Mouse (Mus musculus): Measurements from ENCODE around the gene Ino80. TPM values are rescaled to one million over a fixed set of nuclear protein-coding genes. Genes with fewer than 3 reads are reported as not detected.

Ino80 gene
- total RNA-seq, 2 experiments from 2014 or later = 10.0 to 12.0 TPM

DNA sequence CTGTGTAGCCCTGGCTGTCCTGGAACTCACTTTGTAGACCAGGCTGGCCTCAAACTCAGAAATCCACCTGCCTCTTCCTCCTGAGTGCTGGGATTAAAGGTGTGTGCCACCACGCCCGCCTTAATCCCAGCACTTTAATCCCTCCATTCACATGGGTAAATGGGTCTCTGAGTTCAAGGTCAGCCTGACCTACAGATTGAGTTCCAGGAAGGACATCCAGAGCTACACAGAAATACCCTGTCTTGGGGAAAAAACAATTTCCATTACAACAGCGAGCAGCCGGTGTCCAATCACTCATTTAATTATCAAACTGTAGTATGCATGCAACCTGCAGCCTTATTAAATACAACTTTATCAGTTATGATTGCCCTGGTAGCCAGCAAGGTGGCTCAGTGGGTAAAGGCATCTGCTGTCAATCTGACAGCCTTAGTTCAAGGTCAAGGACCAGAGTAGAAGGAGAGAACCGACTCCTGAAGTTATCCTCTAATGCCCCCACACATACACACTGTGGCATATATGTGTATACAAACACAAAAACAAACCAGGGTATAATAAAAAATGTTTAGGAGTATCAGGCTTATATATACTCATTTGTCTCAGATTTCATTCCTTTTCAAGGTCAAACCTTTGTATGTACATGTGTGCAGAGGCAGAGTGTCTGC lies 14.2 kb downstream of the Ino80 start:
- no peak for DNase-seq
- intact Hi-C loops (cut with DNase I) = no loop called here

DNA sequence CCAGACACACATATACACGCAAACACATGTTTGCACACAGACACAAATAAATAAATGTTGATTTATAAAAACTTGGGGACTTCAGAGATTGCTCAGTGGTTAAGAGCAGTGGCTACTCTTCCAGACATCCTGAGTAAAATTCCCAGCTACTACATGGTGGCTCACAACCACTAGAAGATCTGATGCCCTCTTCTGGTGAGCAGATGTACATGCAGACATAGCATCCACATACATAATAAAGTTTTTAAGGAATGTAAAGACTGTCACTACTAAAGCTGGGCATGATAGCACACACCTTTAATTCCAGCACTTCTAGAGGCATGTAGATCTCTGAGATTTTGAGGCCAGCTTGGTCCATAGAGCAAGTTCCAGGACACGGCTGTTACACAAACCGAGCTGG lies 16.5 kb downstream of the Ino80 start:
- intact Hi-C loops (cut with DNase I) = no loop called here
- DNase-seq = no peak

DNA sequence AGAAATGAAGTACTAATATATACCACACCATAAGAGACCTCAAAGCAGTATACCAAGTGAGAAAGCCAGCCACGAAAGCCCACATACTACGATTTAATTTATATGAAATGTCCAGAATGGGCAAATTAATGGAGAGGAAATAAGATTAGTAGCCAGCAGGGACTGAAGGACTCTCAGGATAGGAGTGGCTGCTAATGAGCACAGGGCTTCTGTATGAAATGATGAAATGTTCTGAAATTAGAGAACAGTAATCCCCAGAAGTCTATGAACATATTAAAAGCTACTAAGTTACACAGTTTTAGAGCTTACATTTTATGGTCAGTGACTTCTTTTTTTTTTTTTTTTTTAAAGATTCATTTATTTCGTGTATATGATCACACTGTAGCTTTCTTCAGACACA lies 22.9 kb downstream of the Ino80 start:
- no peak for DNase-seq
- intact Hi-C loops (cut with DNase I) = no loop called here

DNA sequence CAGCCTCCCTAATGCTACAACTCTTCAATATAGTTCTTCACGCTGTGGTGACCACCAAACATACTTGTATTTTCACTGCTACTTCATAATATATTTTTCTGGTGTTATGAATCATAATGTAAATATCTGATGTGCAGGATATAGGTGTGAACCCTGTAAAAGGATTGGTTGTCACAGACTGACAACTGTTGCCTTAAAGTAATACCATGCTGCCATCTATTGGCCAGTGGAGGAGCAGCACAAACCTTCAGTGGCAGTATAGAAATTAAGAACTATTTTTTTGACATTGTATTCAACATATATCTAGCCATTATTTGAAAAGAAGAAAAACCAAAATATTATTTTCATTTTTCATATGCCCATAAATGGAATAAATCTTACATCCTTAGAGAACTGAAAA lies 40.5 kb downstream of the Ino80 start:
- no peak for DNase-seq
- intact Hi-C loops (cut with DNase I) = no loop called here

DNA sequence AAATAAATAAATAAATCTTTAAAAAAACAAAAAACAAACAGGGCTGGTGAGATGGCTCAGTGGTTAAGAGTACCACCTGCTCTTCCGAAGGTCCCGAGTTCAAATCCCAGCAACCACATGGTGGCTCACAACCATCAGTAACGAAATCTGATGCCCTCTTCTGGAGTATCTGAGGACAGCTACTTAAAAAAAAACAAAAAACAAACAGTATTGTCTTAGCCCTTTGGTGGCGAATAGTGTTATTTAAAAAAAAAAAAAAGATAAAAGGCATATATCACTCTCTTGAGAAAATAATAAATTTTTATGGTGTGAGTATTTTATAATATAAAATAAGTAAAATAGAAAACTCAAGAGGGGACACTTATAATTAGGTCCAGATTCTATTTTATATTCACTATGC lies 41.0 kb downstream of the Ino80 start:
- DNase-seq = no peak
- intact Hi-C loops (cut with DNase I) = no loop called here

DNA sequence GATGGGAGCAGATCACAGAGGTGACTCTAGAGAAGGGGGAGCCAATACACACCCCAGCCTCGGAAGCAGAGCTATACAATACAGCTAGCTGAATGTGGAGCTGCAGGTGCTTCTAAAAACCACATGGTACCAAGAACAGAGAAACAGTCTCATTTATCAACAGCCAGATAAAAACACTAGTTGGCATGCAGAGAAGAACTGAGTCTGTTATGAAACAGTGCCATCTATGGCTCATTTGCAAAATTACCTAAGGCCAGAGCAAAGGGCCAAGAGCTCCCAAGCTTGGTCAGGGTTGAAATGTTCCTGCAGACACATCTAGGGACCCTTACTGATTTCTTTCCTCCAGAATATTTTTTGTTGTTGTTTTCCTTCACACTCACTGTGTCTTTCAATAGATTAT lies 63.7 kb downstream of the Ino80 start:
- intact Hi-C loops (cut with DNase I) = loop anchor here (2.0 kb wide), 2 partner anchors 75 to 113 kb away; no protein-coding TSS in a partner anchor
- no peak for DNase-seq

DNA sequence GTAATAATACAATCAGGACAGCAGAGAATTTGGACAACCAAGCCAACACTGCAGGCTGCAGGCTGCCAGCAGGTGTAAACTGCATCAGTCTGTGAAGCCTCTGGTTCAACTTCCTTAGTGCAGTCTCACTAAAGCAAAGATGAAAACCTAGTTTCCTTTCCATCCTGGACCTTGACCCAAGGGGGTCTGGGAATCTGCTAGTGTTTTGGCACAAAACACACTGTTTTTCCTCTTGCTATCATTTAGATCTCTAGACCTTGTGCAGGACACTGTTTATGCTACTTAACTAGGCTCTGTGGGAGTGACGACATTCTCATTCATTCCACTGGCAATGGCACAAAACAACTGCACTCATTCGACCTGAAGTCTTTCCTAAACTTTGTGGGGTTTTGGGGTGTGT lies 65.8 kb downstream of the Ino80 start:
- intact Hi-C loops (cut with DNase I) = loop anchor here (2.0 kb wide), 2 partner anchors 73 to 111 kb away; no protein-coding TSS in a partner anchor
- DNase-seq = no peak

DNA sequence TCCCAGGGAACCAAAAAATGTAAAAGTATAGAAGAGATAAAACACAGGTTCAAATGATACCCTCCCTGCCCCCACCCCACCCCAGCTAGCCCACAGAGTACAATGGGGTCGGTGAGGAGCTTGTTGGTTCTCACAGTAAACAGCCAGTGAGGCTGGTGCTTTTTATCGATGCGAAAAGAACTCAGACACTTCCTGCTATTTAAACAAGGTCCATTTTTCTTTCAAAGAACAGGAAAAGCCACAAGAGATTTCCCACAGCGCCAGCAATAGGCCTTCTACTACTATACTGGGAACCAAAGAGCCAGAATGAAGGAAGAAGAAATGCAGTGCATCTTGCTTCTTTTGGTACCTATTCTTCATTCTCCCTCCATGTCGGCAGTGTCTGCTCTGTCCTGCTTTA lies 66.5 kb downstream of the Ino80 start:
- no peak for DNase-seq
- intact Hi-C loops (cut with DNase I) = no loop called here

DNA sequence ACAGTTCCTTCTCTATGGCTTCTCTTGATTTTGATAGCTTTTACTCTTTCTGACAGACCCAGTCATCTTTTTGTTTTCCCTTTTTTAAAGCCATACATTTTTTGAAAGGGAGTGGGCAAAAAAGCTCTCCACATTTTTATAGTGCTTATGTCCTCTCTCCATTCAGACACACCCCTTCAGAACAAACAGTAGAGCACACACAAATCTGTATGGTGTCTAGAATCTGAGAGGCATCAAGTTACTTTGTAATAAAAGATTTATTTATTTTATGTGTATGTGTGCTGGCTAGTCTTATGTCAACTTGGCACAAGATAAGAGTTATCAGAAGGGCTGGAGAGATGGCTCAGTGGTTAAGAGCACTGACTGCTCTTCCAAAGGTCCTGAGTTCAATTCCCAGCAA lies 68.8 kb downstream of the Ino80 start:
- intact Hi-C loops (cut with DNase I) = no loop called here
- no peak for DNase-seq

DNA sequence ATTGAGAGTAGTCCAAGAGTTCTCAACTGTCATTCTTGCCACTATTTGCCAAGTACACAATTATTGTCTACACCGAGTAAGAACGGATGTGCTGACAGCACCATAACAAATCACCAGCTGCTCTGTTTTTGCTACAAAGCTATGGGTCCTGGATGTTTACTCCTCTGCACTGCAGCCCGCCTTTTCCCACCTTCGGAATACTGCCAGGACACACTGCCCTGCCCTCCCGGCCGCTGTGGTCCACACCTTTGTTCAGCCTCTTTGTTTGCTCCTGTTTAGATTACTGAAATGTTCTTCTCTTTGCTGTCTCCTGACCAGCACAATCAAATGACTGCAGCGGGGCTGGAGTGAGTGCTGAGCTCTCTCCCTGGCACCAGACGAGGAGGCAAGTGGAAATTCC lies 69.2 kb downstream of the Ino80 start:
- DNase-seq = no peak
- intact Hi-C loops (cut with DNase I) = no loop called here

DNA sequence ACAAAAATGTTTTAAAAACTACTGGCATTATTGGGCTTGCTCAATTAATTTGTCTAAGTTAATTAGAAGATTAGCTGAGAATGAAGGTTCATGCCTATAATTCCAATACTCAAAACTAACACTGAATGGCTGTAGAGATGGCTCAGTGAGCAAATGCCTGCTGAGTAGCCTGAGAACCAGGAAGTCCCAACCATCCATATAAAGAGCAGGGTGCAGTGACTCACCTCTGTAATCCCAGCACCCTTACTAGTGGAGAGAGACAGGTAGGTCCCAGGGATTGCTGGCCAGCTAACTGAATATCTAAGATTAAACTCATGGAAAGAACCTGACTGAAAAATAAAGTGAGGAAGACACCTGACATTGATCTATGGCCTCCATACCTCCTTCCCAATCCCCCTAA lies 78.2 kb downstream of the Ino80 start:
- no peak for DNase-seq
- intact Hi-C loops (cut with DNase I) = no loop called here

DNA sequence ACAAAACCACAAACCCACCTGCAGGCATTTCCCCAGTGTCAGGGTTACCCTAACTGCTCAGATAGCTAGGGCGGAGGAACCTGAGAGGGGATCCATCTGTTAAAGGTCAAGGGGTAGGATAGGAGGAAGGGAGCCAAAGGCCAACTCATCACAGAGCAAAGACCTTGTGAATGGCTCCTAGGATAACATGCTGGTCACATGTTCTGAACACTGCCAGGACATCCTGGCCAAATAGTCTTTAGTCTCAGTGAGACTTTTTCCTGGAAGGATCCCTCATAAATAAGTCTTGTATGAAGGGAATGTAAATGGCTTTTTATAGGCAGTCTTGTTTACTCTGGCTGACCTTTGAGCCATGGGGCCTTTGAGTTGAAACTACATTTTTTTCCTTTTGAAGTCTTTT lies 78.8 kb downstream of the Ino80 start:
- DNase-seq = peak in 1 of 2 experiments; percentile 6
- intact Hi-C loops (cut with DNase I) = no loop called here

DNA sequence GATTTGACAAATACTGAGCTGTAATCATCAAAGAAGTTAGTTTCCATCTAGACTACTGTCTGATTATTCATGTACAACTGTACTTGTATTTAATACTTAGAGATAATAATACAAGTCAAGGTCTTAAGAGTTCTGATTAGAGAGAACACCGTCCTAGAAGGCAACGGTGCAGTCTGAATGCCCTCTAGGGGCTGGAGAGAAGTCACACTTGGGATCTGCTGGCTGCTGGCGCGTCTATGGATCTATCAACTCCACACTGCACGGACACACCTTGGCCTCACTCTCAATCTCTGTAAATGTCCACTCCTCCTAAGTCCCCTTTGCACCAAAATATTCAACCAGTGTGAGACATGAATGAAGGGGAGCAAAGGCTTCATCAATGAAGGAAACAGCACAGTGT lies 79.2 kb downstream of the Ino80 start:
- no peak for DNase-seq
- intact Hi-C loops (cut with DNase I) = no loop called here

DNA sequence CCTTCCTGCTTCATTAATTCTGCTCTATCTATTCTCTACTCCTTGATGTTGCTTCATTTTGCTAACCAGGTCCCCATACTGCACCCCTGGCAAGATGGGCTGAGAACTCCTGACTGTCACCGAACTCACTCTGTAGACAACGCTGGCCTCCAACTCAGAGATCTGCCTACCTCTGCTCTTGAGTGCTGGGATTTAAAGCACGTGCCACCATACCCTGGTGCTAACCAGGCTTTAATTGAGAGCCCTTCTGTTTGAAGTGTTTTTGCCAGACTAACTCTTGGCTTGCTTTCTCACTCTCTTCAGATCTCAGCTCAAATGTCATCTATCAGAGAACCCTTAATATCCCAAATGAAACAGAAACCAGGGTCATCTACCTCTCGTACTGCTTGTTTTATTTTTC lies 87.5 kb downstream of the Ino80 start:
- intact Hi-C loops (cut with DNase I) = no loop called here
- DNase-seq = no peak

DNA sequence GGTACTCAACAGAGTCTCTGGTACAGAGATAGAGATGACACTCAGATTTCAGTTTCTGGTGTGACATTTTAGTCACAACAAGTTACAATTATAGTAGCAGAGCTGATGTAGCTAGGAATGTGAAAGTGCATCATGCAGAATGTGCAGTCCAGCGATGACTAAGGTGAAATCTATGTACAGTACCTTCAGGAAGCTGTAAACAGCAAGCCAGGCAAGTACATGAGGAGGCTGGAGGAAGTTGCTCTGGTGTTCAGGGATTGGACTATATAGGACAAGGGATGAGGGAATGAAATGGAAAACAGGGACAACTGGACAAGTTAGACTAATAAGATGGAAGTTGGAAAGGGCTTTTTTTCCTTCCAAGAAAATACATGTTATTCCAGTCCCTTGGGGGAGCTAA lies 89.2 kb downstream of the Ino80 start:
- intact Hi-C loops (cut with DNase I) = no loop called here
- DNase-seq = no peak

DNA sequence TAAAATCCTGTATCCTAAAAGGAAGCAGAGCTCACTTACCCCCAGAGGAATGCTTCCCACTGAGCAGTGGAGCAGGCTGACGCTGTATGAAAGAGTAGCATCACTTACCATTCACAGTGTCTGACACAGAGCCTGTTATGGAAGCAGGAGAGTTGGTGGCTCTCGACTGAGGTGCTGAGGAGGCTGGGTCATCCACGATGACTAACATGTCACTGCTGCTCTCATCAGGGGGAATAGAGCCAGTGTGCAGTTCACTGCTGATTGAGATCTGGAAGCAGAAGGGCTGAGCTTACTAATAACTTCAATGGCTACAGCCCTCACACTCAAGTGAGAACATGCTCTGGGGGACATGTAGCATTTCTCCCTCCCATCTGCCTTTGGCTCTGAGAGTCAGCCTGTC lies 98.0 kb downstream of the Ino80 start:
- no peak for DNase-seq
- intact Hi-C loops (cut with DNase I) = no loop called here

DNA sequence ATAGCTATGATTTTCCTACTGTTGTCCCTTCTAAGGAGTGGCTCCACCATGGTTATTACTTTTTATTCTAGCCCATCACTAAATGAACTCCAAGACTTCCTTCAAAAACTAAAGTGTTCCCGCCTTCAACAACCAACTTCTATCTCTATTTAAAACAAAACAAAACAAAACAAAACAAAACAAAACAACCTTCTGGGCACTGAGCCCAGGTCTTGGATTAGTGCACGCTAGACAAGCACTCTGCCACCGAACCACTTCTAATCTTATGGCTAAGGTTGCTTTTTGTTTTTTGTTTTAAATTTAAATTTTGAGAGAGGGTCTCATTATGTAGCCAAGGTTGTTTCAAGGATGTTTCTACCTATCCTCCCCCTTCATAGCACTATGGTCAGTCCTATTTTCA lies 99.7 kb downstream of the Ino80 start:
- intact Hi-C loops (cut with DNase I) = no loop called here

DNA sequence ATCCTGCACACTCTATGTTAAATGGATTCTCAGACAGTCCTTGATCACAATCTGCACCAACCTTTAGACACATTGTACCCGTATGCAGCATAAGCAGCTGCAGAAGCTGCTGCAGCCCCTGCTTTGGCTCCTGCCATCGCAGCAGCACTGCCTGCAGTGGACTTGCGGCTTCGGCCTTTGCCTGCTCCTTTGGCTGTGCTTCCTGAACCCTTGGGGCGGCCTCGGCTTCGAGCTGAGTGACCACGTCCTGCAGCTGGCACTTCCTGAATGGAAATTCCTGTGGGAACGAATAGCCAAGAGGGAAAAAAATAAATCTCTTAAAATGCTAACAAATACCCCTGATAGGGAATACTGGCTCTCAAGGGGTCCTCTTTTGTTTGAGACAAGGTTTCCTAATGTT lies 100.2 kb downstream of the Ino80 start:
- intact Hi-C loops (cut with DNase I) = no loop called here
- DNase-seq = no peak

More for the DNA sequence above, 99.7 kb downstream of the Ino80 start:
- DNase-seq = no peak

DNA sequence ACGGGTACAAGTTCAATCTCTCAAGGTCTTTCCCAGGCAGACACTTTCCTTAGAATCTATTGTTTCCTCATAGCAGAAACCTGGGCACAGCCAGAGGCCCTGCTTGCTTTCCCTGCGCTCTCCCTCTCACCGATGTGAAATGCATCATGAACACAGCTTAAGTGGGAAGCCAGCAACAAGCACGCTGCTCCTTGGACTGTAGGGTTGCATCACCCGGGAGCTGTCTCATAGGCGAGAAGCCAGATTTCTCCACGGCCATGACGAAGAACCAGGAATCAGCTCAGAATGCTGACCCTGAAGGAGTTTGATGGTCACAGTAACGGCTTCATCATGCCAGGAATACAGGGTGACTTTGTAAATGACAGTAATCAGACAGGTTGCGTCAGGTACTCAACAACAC lies 107.4 kb downstream of the Ino80 start:
- no peak for DNase-seq
- intact Hi-C loops (cut with DNase I) = no loop called here

DNA sequence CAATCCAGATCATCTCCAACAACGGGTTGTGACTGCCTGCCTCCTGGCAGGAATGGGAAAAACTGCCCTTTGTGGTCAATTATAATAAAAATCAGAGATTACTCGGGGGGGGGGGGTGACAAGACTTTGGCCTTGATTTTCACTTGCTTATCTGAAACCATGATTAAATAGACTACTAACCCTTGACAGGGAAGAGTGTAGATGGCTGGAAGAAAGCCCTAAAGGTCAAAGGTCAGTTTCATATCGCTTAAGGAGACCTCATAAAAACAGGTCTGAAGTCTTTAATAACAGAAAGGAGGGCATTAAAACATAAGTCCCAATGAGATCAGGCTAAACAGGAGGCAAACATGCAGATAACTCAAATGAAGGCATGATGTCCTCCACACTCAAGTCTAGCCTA lies 110.1 kb downstream of the Ino80 start:
- intact Hi-C loops (cut with DNase I) = no loop called here
- DNase-seq = no peak

DNA sequence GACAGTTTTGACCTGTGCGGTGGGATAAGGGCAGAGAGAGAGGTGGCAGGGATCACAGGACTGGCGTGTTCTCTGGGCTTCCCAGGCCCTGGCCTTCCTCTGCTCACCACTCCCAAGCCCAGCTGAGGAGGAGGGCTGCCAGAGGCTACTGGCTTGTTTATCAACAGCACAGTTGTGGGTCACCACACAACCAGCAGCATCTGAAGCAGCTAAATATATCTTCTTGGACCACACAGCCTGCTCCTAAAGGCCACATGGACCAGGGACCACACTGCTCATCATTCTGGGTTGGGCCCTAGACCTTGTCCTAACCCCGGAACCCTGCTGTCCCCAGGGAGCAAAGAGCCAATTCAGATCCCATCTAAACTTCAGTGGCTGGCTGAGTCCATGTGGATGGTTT lies 112.5 kb downstream of the Ino80 start:
- intact Hi-C loops (cut with DNase I) = no loop called here
- peak in 1 of 2 experiments; percentile 56 for DNase-seq

DNA sequence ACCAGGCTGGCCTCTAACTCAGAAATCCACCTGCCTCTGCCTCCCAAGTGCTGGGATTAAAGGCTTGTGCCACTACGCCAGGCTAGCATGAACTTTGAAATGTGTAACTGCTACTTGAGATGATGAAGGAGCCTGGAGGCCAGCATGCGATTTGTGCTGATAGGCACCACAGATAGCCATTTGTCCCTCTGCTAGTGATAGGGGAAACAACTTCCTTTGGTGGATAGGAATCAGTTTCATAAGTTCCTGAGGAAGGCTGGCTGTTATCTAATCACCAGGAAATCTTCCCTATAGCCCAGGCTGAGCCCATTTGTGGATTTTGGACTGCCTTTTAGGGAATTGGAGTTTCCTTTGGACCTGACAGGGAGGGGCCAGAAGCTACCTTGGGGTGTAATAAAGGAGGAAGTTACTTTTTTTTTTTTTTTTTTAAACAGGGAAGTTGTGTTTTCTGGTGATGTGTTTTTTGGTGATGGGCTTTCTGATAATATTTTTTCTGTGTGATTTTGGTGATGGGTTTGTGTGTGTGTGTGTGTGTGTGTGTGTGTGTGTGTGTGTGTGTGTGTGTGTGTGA lies 117.7 kb downstream of the Ino80 start:
- no peak for DNase-seq
- intact Hi-C loops (cut with DNase I) = no loop called here

DNA sequence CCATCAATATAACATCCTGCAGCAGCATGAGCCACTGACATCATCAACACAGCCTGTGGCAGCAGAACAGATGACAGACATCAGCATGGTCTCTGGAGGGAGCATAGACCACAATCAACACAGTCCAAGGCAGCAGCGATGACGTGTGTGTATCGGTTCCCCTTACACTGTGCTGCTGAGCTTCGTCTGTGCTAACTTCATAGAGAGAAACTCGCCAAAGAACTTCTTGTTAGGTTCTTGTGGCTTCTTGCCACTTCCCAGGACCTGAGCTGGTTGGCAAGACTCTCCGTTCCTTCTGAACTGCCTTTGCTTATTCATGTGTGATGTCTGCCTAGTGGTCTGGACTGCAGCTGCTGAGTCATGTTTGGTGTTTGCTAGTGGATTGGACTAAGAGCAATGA lies 119.2 kb downstream of the Ino80 start:
- intact Hi-C loops (cut with DNase I) = no loop called here
- no peak for DNase-seq
